Mouse (Mus musculus) liver, embryonic 14.5 days (tissue): ENCODE results near the gene Oxt. TPM values are rescaled to one million over a fixed set of nuclear protein-coding genes. Genes with fewer than 3 reads are reported as not detected.

Experiments
- ATAC-seq: fragments of 200-750 bp; cut with Nextera tagmentation; 2 replicates; pipeline ENCODE4 v1.8.0; 2017; ENCODE audit warnings: moderate number of reproducible peaks, mild to moderate bottlenecking, moderate library complexity; ENCODE audit not compliant: insufficient read depth
- DNase-seq, 3 experiments: peaks; one replicate each; pipeline ENCODE4 v3.0.0-alpha.2; 2012 to 2013; ENCODE audit warnings: low read depth in 3 of 3, low spot score in 3 of 3
- H3K27ac ChIP-seq: fragments of 300-500 bp; sonication (generic); 2 replicates; pipeline ENCODE4 v1.5.1; 2014; ENCODE audit warnings: moderate library complexity, mild to moderate bottlenecking, control low read depth, inconsistent platforms
- H3K27me3 ChIP-seq: fragments of 300-500 bp; sonication (generic); 2 replicates; pipeline ENCODE4 v1.6.1; 2014; ENCODE audit warnings: mild to moderate bottlenecking, low read length, moderate library complexity; ENCODE audit not compliant: control insufficient read depth, insufficient read depth
- H3K36me3 ChIP-seq: fragments of 300-500 bp; sonication (generic); replicated peaks from 2 replicates; pipeline ENCODE4 v1.6.1; 2014; ENCODE audit warnings: low read depth; ENCODE audit not compliant: control insufficient read depth, insufficient read depth
- H3K4me1 ChIP-seq, 2 experiments: fragments of 200-500 bp in 1 of 2; fragments of 300-500 bp in 1 of 2; sonication (generic) in 1 of 2; replicated peaks; 2 replicates each; pipeline ENCODE4 v1.6.1; 2012 to 2014; ENCODE audit warnings: antibody characterized with exemption in 1 of 2, inconsistent platforms in 1 of 2, low read length in 1 of 2; ENCODE audit not compliant: control insufficient read depth in 2 of 2, insufficient read depth in 2 of 2
- H3K4me2 ChIP-seq: fragments of 300-500 bp; sonication (generic); 2 replicates; pipeline ENCODE4 v1.6.1; 2014; ENCODE audit warnings: low read depth, mild to moderate bottlenecking, control low read depth, moderate library complexity
- H3K4me3 ChIP-seq, 2 experiments: fragments of 200-500 bp in 1 of 2; fragments of 300-500 bp in 1 of 2; sonication (generic) in 1 of 2; 2 replicates each; pipeline ENCODE4 v1.5.1; 2012 to 2014; ENCODE audit warnings: low read depth in 2 of 2, low read length in 2 of 2, mild to moderate bottlenecking in 2 of 2, control low read depth in 1 of 2, inconsistent platforms in 1 of 2, moderate library complexity in 1 of 2; ENCODE audit not compliant: insufficient read depth in 1 of 2
- H3K9ac ChIP-seq: fragments of 300-500 bp; sonication (generic); replicated peaks from 2 replicates; pipeline ENCODE4 v1.6.1; 2014; ENCODE audit warnings: mild to moderate bottlenecking, control low read depth, moderate library complexity
- H3K9me3 ChIP-seq: fragments of 300-500 bp; sonication (generic); 2 replicates; pipeline ENCODE4 v1.6.1; 2016; ENCODE audit warnings: low read length, mixed read lengths; ENCODE audit not compliant: control insufficient read depth
- CTCF ChIP-seq: IDR thresholded peaks from 2 replicates; pipeline ENCODE4 v1.5.1; 2016; ENCODE audit warnings: antibody characterized with exemption, low read depth, control low read depth
- EP300 ChIP-seq: IDR thresholded peaks from 2 replicates; pipeline ENCODE4 v1.6.1; 2016; ENCODE audit warnings: antibody characterized with exemption, low read depth
- WGBS: fragments of 180-500 bp; shearing (Covaris S2); extraction: QIAGEN DNeasy Blood & Tissue Kit; methylation state at CpG from one replicate; pipeline ENCODE4 v1.1.7; 2014; ENCODE audit not compliant: insufficient replicate concordance; 5-methylcytosine and 5-hydroxymethylcytosine counted together
- polyA plus RNA-seq, 2 experiments: library from polyadenylated mRNA; depleted of rRNA in 1 of 2; stranded (reverse) in 1 of 2; unstranded in 1 of 2; fragments of >200 nt; fragmentation: Nextera tagmentation in 1 of 2; extraction: Ambion mirVana in 1 of 2; gene quantifications; 2 replicates each; pipeline versions ENCODE4 v1.2.1 to v1.2.3; 2012 to 2014

Gene Oxt
- polyA plus RNA-seq, 2 experiments: not detected

DNA sequence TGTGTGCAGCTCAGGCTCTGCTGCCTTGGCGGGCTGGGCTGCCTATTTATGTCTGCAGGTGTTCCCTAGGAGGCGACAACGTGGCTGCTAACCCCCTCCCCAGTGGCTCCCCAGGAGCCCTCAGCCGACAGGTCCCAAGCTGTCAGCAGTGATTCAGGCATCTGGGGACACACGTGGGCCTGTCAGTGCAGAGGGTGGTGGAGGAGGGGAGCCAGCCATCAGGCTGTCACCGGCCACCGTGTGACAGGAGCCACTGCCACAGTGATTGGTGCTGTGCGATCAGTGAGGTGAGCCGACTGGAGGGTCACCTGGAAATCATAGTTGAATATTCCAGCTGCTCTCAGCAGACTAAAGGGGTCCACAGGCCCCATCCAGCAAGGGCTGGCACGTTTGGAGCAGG is 6.6 kb downstream of the Oxt start, which contains the start of gene Avp:
Gene Avp (minus strand): TSS at position 3 of the 400 bp plus-strand sequence.
- Histone ChIP-seq H3K4me3 (no peak within 1 kb of the TSS), H3K9me3 (no peaks in the 10 kb centered on the region), H3K9ac (no peak within 1 kb of the TSS), H3K36me3 (no peaks in the 10 kb centered on the region), H3K4me2 (no peak within 1 kb of the TSS), H3K27ac (no peak within 1 kb of the TSS), H3K27me3 (peaks cover 53% of the 10 kb centered on the region), H3K4me1 (no peaks in the 10 kb centered on the region; a peak in 1 of 4 replicates)
- ATAC-seq (no peak), DNase-seq (no peak)
- WGBS: 40% methylated on average over 10 of the region's 10 CpGs
- TF ChIP-seq EP300: no peak
- no peak for TF ChIP-seq CTCF

DNA sequence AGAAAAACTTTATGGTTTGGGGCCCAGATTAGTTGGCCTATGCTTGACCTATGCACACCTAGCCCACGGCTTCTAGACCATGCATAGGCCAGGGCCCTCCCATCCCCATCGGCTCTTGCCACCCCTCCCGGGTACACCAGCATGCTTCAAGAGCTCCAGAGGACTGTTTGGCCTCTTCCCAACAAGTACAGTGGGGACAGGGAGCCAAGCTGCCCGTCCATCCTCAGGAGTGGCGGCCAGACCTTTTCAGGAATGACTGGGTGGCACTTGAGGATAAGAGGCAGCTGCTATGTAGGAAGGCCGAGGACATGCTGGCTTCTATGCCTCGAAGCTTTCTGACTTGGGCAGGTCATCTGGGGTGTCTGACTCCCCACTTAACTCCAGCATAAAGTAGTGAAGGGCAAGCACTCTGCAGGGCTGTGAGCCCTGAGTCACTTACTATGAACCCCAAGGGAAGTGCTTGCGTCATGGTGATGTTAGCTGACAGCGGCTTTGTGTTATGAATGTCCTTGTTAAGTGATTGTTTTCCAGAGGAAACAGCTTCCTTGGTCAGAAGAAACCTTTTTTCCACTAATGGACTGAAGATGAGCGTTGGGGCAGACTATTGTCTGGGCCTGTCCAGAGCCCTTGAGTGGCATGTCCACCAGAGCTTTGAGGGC is 8.1 kb downstream of the Oxt start:
- 63% methylated on average over 10 of the region's 10 CpGs for WGBS

DNA sequence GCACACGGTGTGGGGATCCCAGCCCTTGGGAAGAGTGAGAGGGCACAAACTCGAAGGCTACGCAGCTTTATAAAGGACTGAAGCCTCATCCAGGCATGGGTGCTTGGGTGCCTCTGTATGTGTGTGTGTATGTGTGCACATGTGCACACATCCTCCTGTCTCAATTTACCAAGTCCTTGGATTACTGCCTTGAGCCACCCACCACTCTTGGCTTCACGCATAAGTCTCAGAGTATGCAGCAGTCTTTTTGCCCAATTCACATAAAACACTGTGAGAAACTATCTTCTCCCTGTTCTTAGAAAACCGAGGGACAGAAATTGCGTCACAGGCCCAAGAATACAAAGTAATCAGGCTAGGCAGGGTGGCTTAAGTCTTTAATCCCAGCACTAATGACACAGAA is 10.0 kb downstream of the Oxt start:
- no peak for DNase-seq
- WGBS: 59% methylated on average over 6 of the region's 6 CpGs
- Histone ChIP-seq H3K27me3 (peaks cover 18% of the 10 kb centered on the region), H3K4me1 (no peaks in the 10 kb centered on the region), H3K27ac (no peak overlapping the region), H3K9me3 (no peaks in the 10 kb centered on the region), H3K36me3 (no peaks in the 10 kb centered on the region; the same call in 1 of the 2 replicates), H3K4me2 (no peak overlapping the region), H3K4me3 (no peak overlapping the region), H3K9ac (no peak overlapping the region)
- ATAC-seq: no peak
- TF ChIP-seq CTCF: no peak
- TF ChIP-seq EP300: no peak

More for the DNA sequence above, 8.1 kb downstream of the Oxt start:
- Histone ChIP-seq H3K4me2 (no peak overlapping the region), H3K36me3 (no peaks in the 10 kb centered on the region), H3K9me3 (no peaks in the 10 kb centered on the region), H3K27me3 (peaks cover 38% of the 10 kb centered on the region), H3K4me3 (no peak overlapping the region), H3K9ac (no peak overlapping the region), H3K27ac (no peak overlapping the region), H3K4me1 (no peaks in the 10 kb centered on the region)
- no peak for DNase-seq
- no peak for ATAC-seq
- TF ChIP-seq CTCF: no peak
- TF ChIP-seq EP300: no peak

DNA sequence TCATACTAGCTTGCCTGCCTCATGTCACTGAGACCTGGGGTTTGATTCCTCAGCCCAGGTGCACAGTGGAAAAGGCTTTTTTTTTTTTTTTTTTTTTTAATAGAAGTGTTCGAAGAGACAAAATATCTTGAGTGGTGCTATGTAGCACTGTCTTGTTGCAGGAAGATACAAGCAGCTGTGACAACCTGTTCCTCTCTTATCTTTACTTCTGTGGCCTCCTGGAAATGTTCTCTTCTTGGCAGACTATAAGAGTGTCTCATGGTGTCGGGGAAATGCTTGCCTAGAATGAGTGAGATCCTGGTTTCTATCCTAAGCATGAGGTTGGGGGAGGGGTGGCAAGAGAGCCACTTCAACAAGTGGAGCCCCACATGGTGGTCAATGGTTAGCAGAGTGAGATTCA is 12.4 kb downstream of the Oxt start:
- Histone ChIP-seq H3K4me1 (no peaks in the 10 kb centered on the region), H3K9ac (no peak overlapping the region)
- ATAC-seq: no peak

DNA sequence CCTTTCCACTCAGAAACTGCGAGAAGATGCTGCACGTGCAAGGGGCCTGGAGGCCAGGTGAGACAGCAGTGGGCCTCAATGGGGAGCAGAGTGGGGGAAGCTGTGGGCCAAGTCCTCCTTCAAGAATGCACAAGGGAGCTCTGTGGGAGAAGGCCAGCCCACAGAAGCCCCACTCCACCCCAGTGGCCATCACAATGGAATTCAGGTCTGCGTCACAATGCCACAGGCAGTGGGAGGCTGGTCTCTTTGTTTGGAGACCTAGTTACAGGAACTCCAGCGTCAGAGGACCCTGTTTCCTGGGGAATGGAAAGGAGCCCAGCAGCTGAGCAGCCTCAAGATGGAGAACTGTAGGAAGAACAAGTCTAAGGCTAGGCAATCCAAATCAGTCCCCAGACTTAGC is 13.2 kb downstream of the Oxt start:
- 63% methylated on average over 4 of the region's 4 CpGs for WGBS
- H3K27ac ChIP-seq: no peak overlapping the region

More for the DNA sequence above, 12.4 kb downstream of the Oxt start:
- no peaks in the 10 kb centered on the region for H3K27me3 ChIP-seq
- H3K36me3 ChIP-seq: no peaks in the 10 kb centered on the region; the same call in 1 of the 2 replicates
- H3K4me3 ChIP-seq: no peak overlapping the region
- 36% methylated on average over 2 of the region's 2 CpGs for WGBS
- H3K4me2 ChIP-seq: no peak overlapping the region
- TF ChIP-seq EP300 (no peak), CTCF (no peak)
- no peaks in the 10 kb centered on the region for H3K9me3 ChIP-seq
- no peak for DNase-seq
- H3K27ac ChIP-seq: no peak overlapping the region

More for the DNA sequence above, 13.2 kb downstream of the Oxt start:
- H3K4me1 ChIP-seq: no peaks in the 10 kb centered on the region
- ATAC-seq (no peak), DNase-seq (no peak)
- no peak for TF ChIP-seq CTCF
- TF ChIP-seq EP300: no peak
- H3K36me3 ChIP-seq: no peaks in the 10 kb centered on the region; the same call in 1 of the 2 replicates
- no peak overlapping the region for H3K4me2 ChIP-seq
- no peaks in the 10 kb centered on the region for H3K27me3 ChIP-seq
- no peaks in the 10 kb centered on the region for H3K9me3 ChIP-seq
- no peak overlapping the region for H3K4me3 ChIP-seq
- no peak overlapping the region for H3K9ac ChIP-seq
